Mouse (Mus musculus): ENCODE data around the gene Mtr.
A peak's percentile ranks its signal among the peaks of the same experiment; 100 is the strongest.

- TF ChIP-seq CTCF (IDR thresholded peaks at IDR 0.05; ENCODE audit: low read depth, low read length): peak; percentile 13
- no peak for TF ChIP-seq POLR2A (IDR thresholded peaks at IDR 0.05; ENCODE audit: insufficient read depth, low read length)
- no peak for TF ChIP-seq EP300 (IDR thresholded peaks at IDR 0.05; ENCODE audit: insufficient read depth, low read depth, low read length)
Measured at GRCm38 (mm10) chr13:12272953-12273352, 15.0 kb upstream of the Mtr start.

Data from ES-Bruce4 (cell line).